Mouse (Mus musculus) embryonic facial prominence, embryonic 11.5 days (tissue): ENCODE results near the gene Plppr1. TPM values are rescaled to one million over a fixed set of nuclear protein-coding genes. Genes with fewer than 3 reads are reported as not detected.
A peak's percentile ranks its signal among the peaks of the same experiment; 100 is the strongest.

Source experiments
- ATAC-seq: fragments of 200-750 bp; cut with Nextera tagmentation; replicated peaks from 2 replicates; pipeline ENCODE4 v1.8.0; 2017; ENCODE audit warnings: low read depth; ENCODE audit not compliant: insufficient number of reproducible peaks, low FRiP score, low TSS enrichment
- DNase-seq: peaks from one replicate; pipeline ENCODE4 v3.0.0-alpha.2; 2015; ENCODE audit warnings: low spot score
- H3K27ac ChIP-seq: fragments of 300-500 bp; sonication (generic); replicated peaks from 2 replicates; pipeline ENCODE4 v1.5.1; 2014; ENCODE audit warnings: mild to moderate bottlenecking, low read depth, low read length, control low read depth
- H3K27me3 ChIP-seq: fragments of 300-500 bp; sonication (generic); 2 replicates; pipeline ENCODE4 v1.6.1; 2014; ENCODE audit warnings: mild to moderate bottlenecking, low read length, moderate library complexity, mixed read lengths; ENCODE audit not compliant: control insufficient read depth, insufficient read depth
- H3K36me3 ChIP-seq: fragments of 300-500 bp; sonication (generic); replicated peaks from 2 replicates; pipeline ENCODE4 v1.6.1; 2014; ENCODE audit warnings: low read depth, mild to moderate bottlenecking, low read length, moderate library complexity, mixed read lengths; ENCODE audit not compliant: control insufficient read depth, insufficient read depth
- H3K4me1 ChIP-seq: fragments of 300-500 bp; sonication (generic); 2 replicates; pipeline ENCODE4 v1.6.1; 2014; ENCODE audit warnings: low read length, mixed read lengths; ENCODE audit not compliant: control insufficient read depth, insufficient read depth
- H3K4me2 ChIP-seq: fragments of 300-500 bp; sonication (generic); 2 replicates; pipeline ENCODE4 v1.6.1; 2014; ENCODE audit warnings: low read depth, mild to moderate bottlenecking, control low read depth, low read length, moderate library complexity
- H3K4me3 ChIP-seq: fragments of 300-500 bp; sonication (generic); 2 replicates; pipeline ENCODE4 v1.5.1; 2014; ENCODE audit warnings: low read depth, low read length, control low read depth
- H3K9ac ChIP-seq: fragments of 300-500 bp; sonication (generic); replicated peaks from 2 replicates; pipeline ENCODE4 v1.6.1; 2014; ENCODE audit warnings: mild to moderate bottlenecking, control low read depth, low read length
- H3K9me3 ChIP-seq: fragments of 300-500 bp; sonication (generic); replicated peaks from 2 replicates; pipeline ENCODE4 v1.6.1; 2016; ENCODE audit warnings: mild to moderate bottlenecking, low read length, inconsistent platforms, mixed read lengths; ENCODE audit not compliant: control insufficient read depth
- WGBS: fragments of 180-500 bp; shearing (Covaris S2); extraction: QIAGEN DNeasy Blood & Tissue Kit; methylation state at CpG from one replicate; pipeline ENCODE4 v1.1.7; 2014; 5-methylcytosine and 5-hydroxymethylcytosine counted together
- polyA plus RNA-seq: library from polyadenylated mRNA; unstranded; fragments of >200 nt; fragmentation: Nextera tagmentation; extraction: Ambion mirVana; gene quantifications from 2 replicates; pipeline ENCODE4 v1.2.1, GENCODE M21; 2014

Plppr1 gene
- polyA plus RNA-seq, 1 experiment from 2014 or later = 3.8 TPM

GRCm38 (mm10) chr4:49058557-49058956 lies 516 bp upstream of the Plppr1 start:
- Histone ChIP-seq H3K4me3 (peak overlapping the region; percentile 61), H3K27me3 (peaks cover 7% of the 10 kb centered on the region), H3K9me3 (no peaks in the 10 kb centered on the region), H3K4me1 (no peaks in the 10 kb centered on the region; the same call in 1 of the 2 replicates), H3K4me2 (peak overlapping the region; percentile 94), H3K9ac (peak overlapping the region; percentile 43), H3K27ac (no peak overlapping the region), H3K36me3 (no peaks in the 10 kb centered on the region)
- DNase-seq = no peak
- 4% methylated on average over 7 of the region's 7 CpGs for WGBS
- 0 out of 2 replicates have a peak, but pooled peaks have one; percentile 53 for ATAC-seq

DNA sequence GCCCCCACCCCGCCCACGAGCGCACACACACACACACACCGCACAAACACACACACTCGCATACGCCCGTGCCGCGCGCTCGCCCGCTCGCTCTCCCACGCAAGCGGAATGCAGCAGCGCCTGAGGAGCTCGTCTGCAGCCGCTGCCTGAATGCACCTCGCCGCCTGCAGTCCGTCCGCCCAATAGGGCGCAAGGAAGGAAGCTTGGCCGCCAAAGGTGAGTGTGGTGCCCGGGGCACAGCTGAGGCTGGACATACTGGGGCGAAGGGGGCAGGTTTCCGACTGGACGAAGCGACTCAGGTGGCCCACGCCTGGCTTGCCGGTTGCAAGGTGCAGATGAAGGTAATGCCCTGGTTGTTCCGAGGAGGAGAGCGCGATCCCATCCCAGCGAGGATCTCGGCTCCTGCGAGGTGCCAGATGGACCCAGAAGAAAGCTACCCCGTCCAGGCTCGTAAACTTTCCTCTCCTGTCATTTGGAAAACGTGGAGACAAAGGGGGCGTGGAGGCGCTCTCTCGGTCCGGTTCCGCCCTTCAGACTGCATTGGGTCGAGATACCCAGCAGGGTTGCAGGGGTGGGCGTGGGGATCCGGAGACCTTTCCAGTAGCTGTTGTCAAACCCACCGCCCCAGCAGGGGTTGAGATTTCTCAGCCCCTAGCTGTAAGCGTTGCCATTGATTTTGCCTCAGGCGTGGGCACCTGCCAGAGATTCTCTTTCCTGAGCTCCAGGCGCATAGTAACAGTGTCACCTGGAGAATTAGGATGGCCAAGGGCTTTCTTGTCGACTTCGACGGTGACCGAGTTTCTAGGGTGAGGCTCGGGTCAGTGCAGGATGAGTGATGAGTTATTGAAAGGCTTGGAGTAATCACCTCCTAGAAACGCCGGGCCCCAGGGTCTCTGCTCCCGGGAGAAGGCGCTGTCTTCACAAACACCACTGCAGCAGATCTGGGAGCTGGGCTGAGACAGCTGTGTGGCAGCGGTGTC lies 619 bp downstream of the Plppr1 start:
- ATAC-seq (peak; percentile 68), DNase-seq (peak; percentile 23)
- Histone ChIP-seq H3K27me3 (peaks cover 7% of the 10 kb centered on the region), H3K4me2 (peak overlapping the region; percentile 94), H3K27ac (no peak overlapping the region), H3K4me3 (peak overlapping the region; percentile 61), H3K36me3 (no peaks in the 10 kb centered on the region), H3K9ac (peak overlapping the region; percentile 43), H3K4me1 (no peaks in the 10 kb centered on the region; the same call in 1 of the 2 replicates), H3K9me3 (no peaks in the 10 kb centered on the region)
- WGBS = under 1% methylated on average over 59 of the region's 62 CpGs

- H3K4me2 ChIP-seq = no peak overlapping the region
- H3K27me3 ChIP-seq = no peaks in the 10 kb centered on the region
- H3K36me3 ChIP-seq = no peaks in the 10 kb centered on the region
- ATAC-seq (no peak), DNase-seq (no peak)
- no peaks in the 10 kb centered on the region for H3K4me1 ChIP-seq
- no peak overlapping the region for H3K27ac ChIP-seq
- no peak overlapping the region for H3K9ac ChIP-seq
- H3K9me3 ChIP-seq = no peaks in the 10 kb centered on the region
- 77% methylated on average over 4 of the region's 4 CpGs for WGBS
- H3K4me3 ChIP-seq = no peak overlapping the region
Measured at GRCm38 (mm10) chr4:49069471-49069870, 10.4 kb downstream of the Plppr1 start.

DNA sequence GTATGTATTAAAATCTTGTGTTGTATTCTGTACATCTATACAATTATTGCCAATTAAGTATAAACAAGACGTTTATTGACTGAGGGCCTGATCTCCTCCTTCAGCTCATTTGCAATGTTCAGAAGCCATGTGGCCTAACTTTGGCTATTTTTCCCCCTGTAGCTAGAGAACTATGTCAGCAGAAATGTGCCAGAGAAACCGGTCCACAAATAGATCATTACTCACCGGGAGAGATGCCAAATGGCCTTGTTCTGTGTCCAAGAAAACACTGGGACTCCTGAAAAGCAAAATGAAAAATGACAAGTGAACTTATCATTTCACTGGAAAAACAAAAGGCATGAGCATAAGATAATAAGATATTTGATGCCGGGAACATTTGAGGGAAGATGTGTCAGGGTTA lies 13.8 kb downstream of the Plppr1 start:
- ATAC-seq (no peak), DNase-seq (no peak)
- Histone ChIP-seq H3K9me3 (no peaks in the 10 kb centered on the region), H3K4me3 (no peak overlapping the region), H3K36me3 (no peaks in the 10 kb centered on the region), H3K27ac (no peak overlapping the region), H3K9ac (no peak overlapping the region), H3K4me1 (no peaks in the 10 kb centered on the region), H3K4me2 (no peak overlapping the region), H3K27me3 (no peaks in the 10 kb centered on the region)
- WGBS = 91% methylated on average over 4 of the region's 4 CpGs

DNA sequence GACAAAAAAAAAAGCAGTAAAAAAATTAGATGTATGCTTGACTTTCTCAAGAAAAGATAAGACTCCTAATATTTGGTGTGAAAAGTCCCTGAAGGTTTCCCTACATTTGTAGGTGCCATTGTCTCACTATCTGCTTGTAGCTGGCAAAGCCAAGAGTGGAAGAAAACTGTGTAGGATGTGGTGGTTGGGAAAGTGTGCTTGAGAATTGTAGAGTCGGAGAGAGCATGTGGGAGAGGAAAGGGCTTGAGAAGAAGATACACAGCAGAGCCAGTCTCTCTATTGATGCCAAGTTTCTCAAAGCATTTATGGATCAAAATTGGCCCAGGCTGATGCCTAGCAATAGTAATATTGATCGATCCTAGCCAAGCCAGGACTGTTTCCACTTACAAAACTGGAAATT lies 16.8 kb downstream of the Plppr1 start:
- no peak for ATAC-seq
- Histone ChIP-seq H3K27ac (no peak overlapping the region), H3K4me2 (no peak overlapping the region), H3K36me3 (no peaks in the 10 kb centered on the region), H3K4me1 (no peaks in the 10 kb centered on the region), H3K4me3 (no peak overlapping the region), H3K9ac (no peak overlapping the region), H3K27me3 (no peaks in the 10 kb centered on the region), H3K9me3 (no peaks in the 10 kb centered on the region)
- 88% methylated on average over 2 of the region's 2 CpGs for WGBS
- DNase-seq = no peak

GRCm38 (mm10) chr4:49079399-49079798 lies 20.3 kb downstream of the Plppr1 start:
- Histone ChIP-seq H3K27ac (no peak overlapping the region), H3K9me3 (no peaks in the 10 kb centered on the region), H3K9ac (no peak overlapping the region), H3K4me3 (no peak overlapping the region), H3K27me3 (no peaks in the 10 kb centered on the region), H3K36me3 (no peaks in the 10 kb centered on the region), H3K4me1 (no peaks in the 10 kb centered on the region), H3K4me2 (no peak overlapping the region)
- DNase-seq = no peak
- WGBS = 23% methylated on average over 1 of the region's 1 CpGs
- ATAC-seq = no peak

DNA sequence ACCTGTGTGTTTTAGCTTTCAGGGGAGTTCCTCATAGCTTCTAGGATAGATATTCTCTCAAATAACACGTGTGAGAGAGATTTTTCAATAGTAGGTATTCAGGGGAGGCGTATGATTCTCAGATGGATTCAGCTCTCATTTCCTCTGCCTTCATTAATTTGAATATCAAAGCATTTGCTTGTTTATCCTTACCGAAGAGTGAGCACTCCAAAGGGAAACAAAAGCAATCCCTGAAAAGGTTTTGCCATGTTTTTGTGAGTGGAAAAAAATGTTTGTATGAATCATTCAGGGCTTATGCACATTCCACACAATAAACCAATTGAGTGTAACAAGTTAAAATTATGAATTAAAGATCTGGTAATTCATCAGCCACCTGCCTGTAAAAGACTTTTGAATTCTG lies 29.1 kb downstream of the Plppr1 start:
- 64% methylated on average over 3 of the region's 3 CpGs for WGBS
- H3K4me2 ChIP-seq = no peak overlapping the region
- DNase-seq (no peak), ATAC-seq (no peak)
- H3K4me1 ChIP-seq = no peaks in the 10 kb centered on the region
- no peaks in the 10 kb centered on the region for H3K36me3 ChIP-seq
- H3K4me3 ChIP-seq = no peak overlapping the region
- H3K27ac ChIP-seq = no peak overlapping the region
- H3K9ac ChIP-seq = no peak overlapping the region
- H3K9me3 ChIP-seq = no peaks in the 10 kb centered on the region
- H3K27me3 ChIP-seq = no peaks in the 10 kb centered on the region

DNA sequence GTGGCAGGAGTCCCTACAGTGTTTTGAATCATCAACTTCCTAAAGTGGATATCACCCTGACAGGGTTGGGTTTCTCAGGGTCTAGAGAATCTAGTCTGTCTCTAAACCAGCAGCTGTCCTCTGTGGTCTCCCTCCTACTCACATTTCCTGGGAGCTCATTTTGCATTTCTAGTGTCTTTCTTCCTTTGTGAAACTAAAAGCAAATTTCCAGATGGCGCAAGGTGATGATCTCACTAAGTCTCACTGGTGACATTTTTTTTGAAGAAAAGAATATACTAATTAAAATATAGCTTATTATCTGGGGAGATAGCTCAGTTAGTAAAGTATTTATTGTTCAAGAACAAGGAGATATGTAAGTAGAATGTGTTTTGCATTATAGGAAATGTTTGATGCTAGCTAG lies 31.4 kb downstream of the Plppr1 start:
- Histone ChIP-seq H3K9me3 (no peaks in the 10 kb centered on the region), H3K4me3 (no peak overlapping the region), H3K4me2 (no peak overlapping the region), H3K9ac (no peak overlapping the region), H3K27me3 (no peaks in the 10 kb centered on the region), H3K36me3 (no peaks in the 10 kb centered on the region), H3K4me1 (no peaks in the 10 kb centered on the region), H3K27ac (no peak overlapping the region)
- ATAC-seq = no peak
- 95% methylated on average over 1 of the region's 1 CpGs for WGBS
- DNase-seq = no peak
